Mouse (Mus musculus) hindbrain, postnatal 0 days (tissue): ENCODE data around the gene Itch. TPM values are rescaled to one million over a fixed set of nuclear protein-coding genes. Genes with fewer than 3 reads are reported as not detected.

ENCODE experiments used
- ATAC-seq: fragments of 200-750 bp; cut with Nextera tagmentation; 2 replicates; pipeline ENCODE4 v1.8.0; 2017; ENCODE audit warnings: mild to moderate bottlenecking, moderate TSS enrichment, moderate library complexity
- DNase-seq: peaks from one replicate; pipeline ENCODE4 v3.0.0-alpha.2; 2015; ENCODE audit warnings: low spot score
- H3K27ac ChIP-seq: fragments of 300-500 bp; sonication (generic); 2 replicates; pipeline ENCODE4 v1.5.1; 2014; ENCODE audit warnings: mild to moderate bottlenecking
- H3K27me3 ChIP-seq: fragments of 300-500 bp; sonication (generic); 2 replicates; pipeline ENCODE4 v1.6.1; 2014; ENCODE audit warnings: low read length, mixed read lengths; ENCODE audit not compliant: insufficient read depth
- H3K36me3 ChIP-seq: fragments of 300-500 bp; sonication (generic); 2 replicates; pipeline ENCODE4 v1.6.1; 2014; ENCODE audit warnings: low read length, mixed read lengths; ENCODE audit not compliant: insufficient read depth
- H3K4me1 ChIP-seq: fragments of 300-500 bp; sonication (generic); 2 replicates; pipeline ENCODE4 v1.6.1; 2014; ENCODE audit warnings: antibody characterized with exemption, low read length, mixed read lengths; ENCODE audit not compliant: insufficient read depth
- H3K4me2 ChIP-seq: fragments of 300-500 bp; sonication (generic); 2 replicates; pipeline ENCODE4 v1.6.1; 2014; ENCODE audit warnings: low read depth, mild to moderate bottlenecking, low read length, moderate library complexity, mixed read lengths
- H3K4me3 ChIP-seq: fragments of 300-500 bp; sonication (generic); 2 replicates; pipeline ENCODE4 v1.5.1; 2014; ENCODE audit warnings: low read length
- H3K9ac ChIP-seq: fragments of 300-500 bp; sonication (generic); replicated peaks from 2 replicates; pipeline ENCODE4 v1.6.1; 2014; ENCODE audit warnings: mild to moderate bottlenecking, low read length, moderate library complexity, mixed read lengths
- H3K9me3 ChIP-seq: fragments of 300-500 bp; sonication (generic); 2 replicates; pipeline ENCODE4 v1.6.1; 2016; ENCODE audit warnings: low read length, mixed read lengths
- CTCF ChIP-seq: IDR thresholded peaks from 2 replicates; pipeline ENCODE4 v1.5.1; 2016; ENCODE audit warnings: antibody characterized with exemption, control low read depth, low read depth
- WGBS: fragments of 180-500 bp; shearing (Covaris S2); extraction: QIAGEN DNeasy Blood & Tissue Kit; methylation state at CpG from one replicate; pipeline ENCODE4 v1.1.7; 2014; 5-methylcytosine and 5-hydroxymethylcytosine counted together
- polyA plus RNA-seq: library from polyadenylated mRNA; unstranded; fragments of >200 nt; fragmentation: Nextera tagmentation; extraction: Ambion mirVana; gene quantifications from 2 replicates; pipeline ENCODE4 v1.2.1, GENCODE M21; 2015
- total RNA-seq: library from RNA; depleted of rRNA; stranded (reverse); fragments of >200 nt; gene quantifications from 2 replicates; pipeline ENCODE4 v1.2.3, GENCODE M21; 2014

The Itch gene
- total and polyA plus RNA-seq, 2 experiments from 2014 or later: 22.2 to 32.5 TPM

DNA sequence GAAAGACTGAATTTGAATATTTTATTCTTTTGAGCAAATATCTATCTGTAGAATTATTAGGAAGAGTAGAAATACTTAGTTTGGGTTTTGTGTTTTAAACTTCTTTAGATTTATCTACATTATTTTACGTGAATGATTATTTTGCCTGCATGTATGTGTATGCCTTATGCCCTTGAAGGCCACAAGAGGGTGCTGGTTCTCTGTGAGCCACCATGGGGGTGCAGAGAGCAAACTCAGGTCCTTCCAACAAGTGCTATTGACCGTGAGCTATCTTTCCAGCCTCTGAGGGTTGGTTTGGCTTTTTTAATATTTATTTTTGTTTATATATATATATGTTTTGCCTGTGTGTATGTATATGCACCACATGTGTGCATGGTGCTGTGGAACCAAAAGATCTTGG lies 74.1 kb downstream of the Itch start:
- WGBS: 74% methylated on average over 2 of the region's 2 CpGs
- H3K27me3 ChIP-seq: no peaks in the 10 kb centered on the region
- no peak overlapping the region for H3K9ac ChIP-seq
- DNase-seq (peak; percentile 43), ATAC-seq (no peak)
- H3K4me1 ChIP-seq: no peaks in the 10 kb centered on the region
- no peaks in the 10 kb centered on the region for H3K9me3 ChIP-seq
- H3K27ac ChIP-seq: no peak overlapping the region
- no peak overlapping the region for H3K4me3 ChIP-seq
- TF ChIP-seq CTCF: peak; percentile 74
- H3K36me3 ChIP-seq: peaks cover 31% of the 10 kb centered on the region
- no peak overlapping the region for H3K4me2 ChIP-seq

DNA sequence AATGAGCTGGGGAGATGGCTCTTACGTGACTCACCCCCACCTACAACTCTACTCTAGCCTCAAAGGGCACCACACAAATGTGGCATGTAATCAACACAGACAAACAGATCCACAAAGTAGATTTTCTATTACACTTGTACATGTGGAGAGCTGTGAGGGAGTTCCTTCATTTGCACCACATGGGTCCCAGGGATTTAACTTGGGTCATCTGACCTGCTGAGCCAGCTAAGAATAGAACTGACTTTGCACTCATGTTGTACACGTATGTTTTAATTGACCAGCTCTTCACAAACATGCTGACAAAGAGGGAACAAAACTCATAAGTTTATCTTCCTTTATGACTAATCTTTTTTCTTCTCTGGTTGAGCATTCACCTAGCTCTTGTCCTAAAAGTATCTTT lies 89.8 kb downstream of the Itch start:
- H3K9ac ChIP-seq: no peak overlapping the region
- peaks cover 58% of the 10 kb centered on the region for H3K36me3 ChIP-seq
- no peaks in the 10 kb centered on the region for H3K27me3 ChIP-seq
- no peak for ATAC-seq
- no peaks in the 10 kb centered on the region for H3K9me3 ChIP-seq
- no peak for DNase-seq
- H3K4me3 ChIP-seq: no peak overlapping the region
- H3K4me2 ChIP-seq: no peak overlapping the region
- no peak for TF ChIP-seq CTCF
- H3K4me1 ChIP-seq: no peaks in the 10 kb centered on the region
- H3K27ac ChIP-seq: no peak overlapping the region
- 84% methylated on average over 2 of the region's 2 CpGs for WGBS

DNA sequence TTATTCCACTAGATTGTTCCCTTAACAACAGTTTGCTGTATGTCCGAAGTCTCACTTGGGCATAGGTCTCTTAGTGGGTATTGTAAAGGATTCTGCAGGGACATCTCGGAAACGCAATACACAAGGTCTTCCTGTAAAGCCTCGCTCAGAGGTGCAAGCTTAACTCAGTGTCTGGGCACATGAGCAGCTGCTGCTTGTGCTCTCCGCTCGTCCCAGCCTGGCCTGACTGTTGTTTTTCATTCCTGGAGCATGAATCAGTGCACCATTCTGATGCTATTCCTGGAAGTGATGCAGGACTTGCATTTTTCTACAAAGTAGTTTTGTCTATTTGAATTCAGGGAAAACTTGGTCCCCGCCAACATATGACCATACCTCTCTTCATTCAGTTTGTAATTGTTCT lies 91.4 kb downstream of the Itch start:
- H3K36me3 ChIP-seq: peaks cover 53% of the 10 kb centered on the region
- no peak overlapping the region for H3K9ac ChIP-seq
- no peak for TF ChIP-seq CTCF
- ATAC-seq (no peak), DNase-seq (no peak)
- no peaks in the 10 kb centered on the region for H3K27me3 ChIP-seq
- no peaks in the 10 kb centered on the region for H3K9me3 ChIP-seq
- H3K27ac ChIP-seq: no peak overlapping the region
- 89% methylated on average over 7 of the region's 7 CpGs for WGBS
- no peaks in the 10 kb centered on the region for H3K4me1 ChIP-seq
- H3K4me3 ChIP-seq: no peak overlapping the region
- no peak overlapping the region for H3K4me2 ChIP-seq

DNA sequence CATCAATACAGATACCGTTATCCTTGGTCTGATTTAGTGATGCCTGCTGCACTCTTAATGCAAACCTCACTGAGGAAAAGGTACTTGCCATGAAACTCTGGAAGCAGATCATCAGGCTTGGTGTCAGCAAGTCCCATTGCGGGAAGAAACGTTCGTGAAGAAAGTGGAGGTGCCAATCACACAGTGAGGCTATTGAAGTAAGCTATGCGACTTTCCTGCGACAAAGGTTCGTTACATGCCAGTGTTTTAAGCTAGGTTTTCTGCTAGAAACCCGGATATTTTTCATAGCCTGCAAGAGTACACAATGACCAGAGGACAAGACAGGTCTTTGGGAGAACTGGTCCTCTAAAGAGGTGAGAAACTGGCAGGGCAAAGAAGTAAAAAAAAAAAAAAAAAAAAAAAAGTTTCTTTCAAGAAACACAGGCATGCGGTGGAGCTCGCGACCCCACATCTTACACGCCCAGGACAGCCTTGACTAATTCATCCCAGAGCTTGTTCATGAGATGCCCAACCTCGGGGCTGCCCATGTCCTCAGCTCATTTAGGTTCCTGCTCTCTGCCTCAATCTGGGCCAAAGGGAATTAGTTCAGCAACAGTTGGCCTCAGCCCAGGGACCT lies 102.5 kb downstream of the Itch start:
- 4% methylated on average over 13 of the region's 13 CpGs for WGBS
- Histone ChIP-seq H3K27ac (peak overlapping the region; percentile 88), H3K4me3 (peak overlapping the region; percentile 72), H3K4me1 (peaks cover 15% of the 10 kb centered on the region), H3K36me3 (no peaks in the 10 kb centered on the region), H3K9ac (peak overlapping the region; percentile 86), H3K27me3 (no peaks in the 10 kb centered on the region), H3K9me3 (no peaks in the 10 kb centered on the region), H3K4me2 (peak overlapping the region; percentile 71)
- DNase-seq (peak; percentile 14), ATAC-seq (peak; percentile 93)
- no peak for TF ChIP-seq CTCF

DNA sequence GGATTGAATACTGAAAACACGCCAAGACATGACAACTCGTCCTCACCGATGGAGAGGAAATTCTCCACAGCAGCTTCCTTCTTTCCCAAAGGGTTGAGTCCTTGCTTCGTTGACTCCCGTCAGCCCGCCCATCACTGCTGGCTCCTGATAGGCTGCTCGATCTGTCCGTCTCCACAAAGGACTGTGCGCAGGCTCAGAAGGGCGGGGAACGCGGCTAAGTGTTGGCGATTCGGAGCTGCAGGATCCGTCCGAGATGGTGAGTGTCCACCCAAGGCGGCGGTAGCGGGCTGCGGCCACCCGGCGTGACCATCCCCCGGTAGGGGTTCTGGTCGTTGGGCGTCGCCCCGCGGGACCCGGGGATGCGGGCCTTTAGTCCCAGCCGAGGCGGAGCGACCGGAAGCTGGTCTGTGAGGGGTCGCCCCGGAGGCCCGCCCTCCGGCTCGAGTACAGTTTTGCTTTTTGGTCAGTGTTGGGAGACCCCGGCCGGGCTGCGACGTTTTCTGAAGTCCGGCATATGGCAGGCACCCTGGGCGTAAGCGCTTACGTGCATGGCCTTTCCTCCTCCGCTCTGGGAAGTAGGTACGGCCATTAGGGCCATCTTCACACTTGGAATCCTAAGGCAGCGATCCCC lies 103.2 kb downstream of the Itch start, which contains the start of gene Dynlrb1:
Gene Dynlrb1 (plus strand): TSS at position 172 of the 631 bp plus-strand sequence.
- Histone ChIP-seq H3K36me3 (no peaks in the 10 kb centered on the region), H3K4me1 (peaks cover 15% of the 10 kb centered on the region), H3K4me2 (peak within 1 kb of the TSS; percentile 71), H3K9ac (peak within 1 kb of the TSS; percentile 86), H3K27me3 (no peaks in the 10 kb centered on the region), H3K4me3 (peak within 1 kb of the TSS; percentile 72), H3K27ac (peak within 1 kb of the TSS; percentile 88), H3K9me3 (no peaks in the 10 kb centered on the region)
- under 1% methylated on average over 50 of the region's 50 CpGs for WGBS
- peak; percentile 37; the same call in 1 of the 2 replicates for TF ChIP-seq CTCF
- DNase-seq (peak; percentile 98), ATAC-seq (peak; percentile 100)

DNA sequence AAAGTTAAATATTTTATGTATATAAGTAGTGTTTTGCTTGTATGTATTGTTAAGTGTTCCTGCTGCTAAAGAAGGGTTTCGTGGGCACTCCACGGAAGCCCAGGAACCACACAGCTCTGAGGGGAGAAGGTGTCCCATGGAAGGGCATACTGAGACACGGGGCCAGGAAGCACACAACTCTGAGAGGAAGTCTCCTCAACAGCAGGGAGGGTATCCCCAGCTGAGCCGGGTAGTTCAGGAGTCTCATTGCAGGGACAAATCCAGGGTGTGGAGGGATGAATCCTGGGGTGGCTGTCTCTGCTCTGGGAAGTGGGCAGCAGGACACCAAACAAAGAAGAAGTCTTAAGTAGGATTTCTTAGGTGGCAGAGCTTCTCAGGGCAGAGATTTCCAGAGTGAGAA lies 104.0 kb downstream of the Itch start:
- peak overlapping the region; percentile 88 for H3K27ac ChIP-seq
- ATAC-seq (no peak), DNase-seq (no peak)

DNA sequence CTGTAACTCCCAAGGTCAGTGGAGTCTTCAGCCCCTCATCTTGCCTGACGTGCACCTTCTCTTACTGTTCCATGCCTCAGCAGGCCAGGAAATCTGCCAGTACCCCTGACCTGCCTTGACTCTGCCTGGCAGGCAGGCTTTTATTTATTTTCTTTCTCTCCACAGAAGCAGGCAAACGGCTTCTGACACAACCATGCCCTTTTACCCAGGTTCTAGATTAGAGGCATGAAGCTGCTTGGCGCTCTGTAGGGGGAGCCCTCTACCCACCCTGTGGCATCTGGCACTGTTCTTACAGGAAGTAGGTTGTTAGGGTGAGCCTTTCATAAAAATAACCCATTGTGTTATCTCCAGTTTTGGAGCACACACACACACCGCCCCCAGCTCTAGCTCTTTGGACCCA lies 107.6 kb downstream of the Itch start:
- ATAC-seq (no peak), DNase-seq (no peak)
- Histone ChIP-seq H3K4me1 (peaks cover 15% of the 10 kb centered on the region), H3K9me3 (no peaks in the 10 kb centered on the region), H3K27ac (no peak overlapping the region), H3K9ac (no peak overlapping the region), H3K4me2 (no peak overlapping the region), H3K27me3 (no peaks in the 10 kb centered on the region), H3K4me3 (no peak overlapping the region), H3K36me3 (peaks cover 17% of the 10 kb centered on the region)
- 0 out of 2 replicates have a peak, but pooled peaks have one; percentile 21 for TF ChIP-seq CTCF
- 77% methylated on average over 4 of the region's 4 CpGs for WGBS

More for the DNA sequence above, 104.0 kb downstream of the Itch start:
- no peak for TF ChIP-seq CTCF
- H3K36me3 ChIP-seq: no peaks in the 10 kb centered on the region
- H3K27me3 ChIP-seq: no peaks in the 10 kb centered on the region
- 18% methylated on average over 4 of the region's 4 CpGs for WGBS
- H3K9me3 ChIP-seq: no peaks in the 10 kb centered on the region
- peaks cover 15% of the 10 kb centered on the region for H3K4me1 ChIP-seq
- peak overlapping the region; percentile 72 for H3K4me3 ChIP-seq
- H3K4me2 ChIP-seq: peak overlapping the region; percentile 71
- peak overlapping the region; percentile 86 for H3K9ac ChIP-seq
